ENCODE assay signal across 8 mouse cellular contexts in the genomic region with DNA sequence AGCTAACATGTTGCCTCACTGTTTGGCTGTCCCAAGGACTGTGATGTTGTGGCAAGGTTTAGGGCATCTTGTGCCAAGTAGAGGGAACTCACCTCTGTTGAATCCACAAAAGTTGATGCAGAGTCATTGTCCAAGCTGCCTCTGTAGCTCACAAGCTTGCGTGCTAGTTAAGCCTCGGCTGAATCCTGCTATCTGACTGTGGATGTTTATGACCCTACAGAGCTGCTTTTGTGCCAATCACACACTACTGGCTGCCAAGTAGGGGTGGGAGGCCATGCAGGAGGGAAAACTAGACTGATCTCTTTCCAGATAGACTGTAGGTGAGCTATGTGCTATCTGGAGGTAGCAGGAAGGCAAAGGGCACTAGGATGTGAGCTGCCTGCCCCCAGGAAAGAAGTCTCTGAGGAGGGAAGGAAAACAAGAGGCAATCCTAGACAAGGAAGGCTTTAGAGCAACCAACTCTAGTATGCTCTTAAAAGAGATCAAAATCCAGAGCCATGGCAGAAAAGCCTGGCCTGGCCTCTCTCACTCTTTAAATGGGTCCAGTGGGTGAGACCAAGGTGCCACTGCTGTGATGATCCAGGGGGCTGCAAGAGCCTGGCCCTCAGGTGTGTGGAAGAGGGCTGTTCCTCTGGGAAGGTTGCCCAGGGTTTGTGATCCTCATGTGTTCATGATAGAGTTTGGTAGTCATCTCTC. TPM values are rescaled to one million over a fixed set of nuclear protein-coding genes. Genes with fewer than 3 reads are reported as not detected.
DNase-seq lines count a peak whose midpoint lies in the region; ATAC-seq lines count a peak whose summit lies in the region.
"Had no signal": no experiment of that assay in that cellular context is flagged by ENCODE, and none has a peak within 500 bp of the region (broad histone marks: within the 10 kb centered on the region; RNA-seq: fewer than 3 reads in every experiment).

No protein-coding gene starts in this region.

- H3K36me3 ChIP-seq in midbrain, embryonic 12.5 days = no peaks in the 10 kb centered on the region
- H3K36me3 ChIP-seq in midbrain, embryonic 13.5 days = no peaks in the 10 kb centered on the region
- H3K36me3 ChIP-seq in heart, embryonic 15.5 days = no peaks in the 10 kb centered on the region

- H3K4me1 ChIP-seq in midbrain, embryonic 12.5 days = no peaks in the 10 kb centered on the region
- no peaks in the 10 kb centered on the region for H3K4me1 ChIP-seq in midbrain, embryonic 13.5 days (replicated peaks)
- H3K4me1 ChIP-seq in heart, embryonic 15.5 days (replicated peaks) = no peaks in the 10 kb centered on the region

- H3K27me3 ChIP-seq in midbrain, embryonic 12.5 days = no peaks in the 10 kb centered on the region
- no peaks in the 10 kb centered on the region for H3K27me3 ChIP-seq in midbrain, embryonic 13.5 days
- H3K27me3 ChIP-seq in heart, embryonic 15.5 days = no peaks in the 10 kb centered on the region

- DNase-seq in embryo, embryonic 9.5 days (ENCODE audit: extremely low spot score) = peak; percentile 24
- peak; percentile 22 to 32 for DNase-seq in lung, postnatal 4 days
- no peak for DNase-seq in layer of hippocampus, adult 9-11 months

- peaks cover 60% of the 10 kb centered on the region for H3K9me3 ChIP-seq in midbrain, embryonic 12.5 days
- H3K9me3 ChIP-seq in midbrain, embryonic 13.5 days = peaks cover 61% of the 10 kb centered on the region
- peaks cover 56% of the 10 kb centered on the region for H3K9me3 ChIP-seq in heart, embryonic 15.5 days (replicated peaks)

- H3K4me2 ChIP-seq in midbrain, embryonic 12.5 days (replicated peaks) = no peak overlapping the region
- H3K4me2 ChIP-seq in midbrain, embryonic 13.5 days (replicated peaks) = no peak overlapping the region
- H3K4me2 ChIP-seq in heart, embryonic 15.5 days = no peak overlapping the region

- no peak overlapping the region for H3K9ac ChIP-seq in midbrain, embryonic 12.5 days (replicated peaks)
- H3K9ac ChIP-seq in midbrain, embryonic 13.5 days (replicated peaks) = no peak overlapping the region
- no peak overlapping the region for H3K9ac ChIP-seq in heart, embryonic 15.5 days

- no peak overlapping the region for H3K27ac ChIP-seq in midbrain, embryonic 12.5 days (replicated peaks)
- no peak overlapping the region for H3K27ac ChIP-seq in midbrain, embryonic 13.5 days
- H3K27ac ChIP-seq in heart, embryonic 15.5 days = no peak overlapping the region
- H3K27ac ChIP-seq: macrophage had no signal

- 0 out of 2 replicates have a peak, but pooled peaks have one; percentile 7 for ATAC-seq in midbrain, embryonic 12.5 days (ENCODE audit: low FRiP score, low read depth)
- no peak; the same call in 1 of the 2 replicates for ATAC-seq in midbrain, embryonic 13.5 days
- ATAC-seq in heart, embryonic 15.5 days (replicated peaks; ENCODE audit: insufficient number of reproducible peaks, insufficient read depth, low FRiP score, low read depth) = peak; percentile 7; the same call in 1 of the 2 replicates
- ATAC-seq in inflammation-experienced regulatory T-cells, adult 6 months = no peak

- no peak overlapping the region for H3K4me3 ChIP-seq in midbrain, embryonic 12.5 days
- H3K4me3 ChIP-seq in midbrain, embryonic 13.5 days (replicated peaks) = no peak overlapping the region
- no peak overlapping the region for H3K4me3 ChIP-seq in heart, embryonic 15.5 days

- 79% methylated on average over 2 of the region's 2 CpGs for WGBS in midbrain, embryonic 12.5 days
- WGBS in midbrain, embryonic 13.5 days = 84% methylated on average over 2 of the region's 2 CpGs
- WGBS in heart, embryonic 15.5 days = 70% methylated on average over 2 of the region's 2 CpGs

RNA-seq across cellular contexts. Expression of a gene that starts 2.2 kb away (rescaled TPM):
- polyA plus RNA-seq in midbrain, embryonic 12.5 days (2016; fragmentation: Nextera tagmentation; extraction: Ambion mirVana) = not detected in 2 replicates
- polyA plus RNA-seq in midbrain, embryonic 13.5 days (2015; fragmentation: Nextera tagmentation; extraction: Ambion mirVana) = not detected in 2 replicates
- not detected in 2 replicates for polyA plus RNA-seq in heart, embryonic 15.5 days (2015; fragmentation: Nextera tagmentation; extraction: Ambion mirVana)
- not detected for polyA plus RNA-seq in inflammation-experienced regulatory T-cells, adult 6 months (2017; shearing (Covaris generic))
- polyA plus RNA-seq: macrophage had no signal

RNA-seq across cellular contexts. Expression of a gene that starts 8.3 kb away (rescaled TPM):
- polyA plus RNA-seq in midbrain, embryonic 12.5 days (2016; fragmentation: Nextera tagmentation; extraction: Ambion mirVana) = 12.3 and 12.7 TPM in 2 replicates
- 13.9 and 16.2 TPM in 2 replicates for polyA plus RNA-seq in midbrain, embryonic 13.5 days (2015; fragmentation: Nextera tagmentation; extraction: Ambion mirVana)
- polyA plus RNA-seq in heart, embryonic 15.5 days (2015; fragmentation: Nextera tagmentation; extraction: Ambion mirVana) = 3.3 and 4.8 TPM in 2 replicates
- under 1 TPM in 2 of 3 experiments, not detected in 1; 0.47 to 0.99 TPM for polyA plus RNA-seq in inflammation-experienced regulatory T-cells, adult 6 months (2017; shearing (Covaris generic))
- polyA plus RNA-seq: macrophage had no signal

RNA-seq across cellular contexts. Expression of a gene that starts 12.9 kb away (rescaled TPM):
- 1.1 and 1.6 TPM in 2 replicates for polyA plus RNA-seq in midbrain, embryonic 12.5 days (2016; fragmentation: Nextera tagmentation; extraction: Ambion mirVana)
- 0.68 and 1.0 TPM in 2 replicates for polyA plus RNA-seq in midbrain, embryonic 13.5 days (2015; fragmentation: Nextera tagmentation; extraction: Ambion mirVana)
- 0.60 and 0.87 TPM in 2 replicates for polyA plus RNA-seq in heart, embryonic 15.5 days (2015; fragmentation: Nextera tagmentation; extraction: Ambion mirVana)
- polyA plus RNA-seq in inflammation-experienced regulatory T-cells, adult 6 months (2017; shearing (Covaris generic)) = 1 to 10 TPM; 1.9 to 4.4 (median 2.1) TPM

RNA-seq across cellular contexts. Expression of a gene that starts 13.5 kb away (rescaled TPM):
- 0.14 TPM in 1 of 2 replicates, not detected in the other for polyA plus RNA-seq in midbrain, embryonic 12.5 days (2016; fragmentation: Nextera tagmentation; extraction: Ambion mirVana)
- 0.09 TPM in 1 of 2 replicates, not detected in the other for polyA plus RNA-seq in midbrain, embryonic 13.5 days (2015; fragmentation: Nextera tagmentation; extraction: Ambion mirVana)
- 0.06 TPM in 1 of 2 replicates, not detected in the other for polyA plus RNA-seq in heart, embryonic 15.5 days (2015; fragmentation: Nextera tagmentation; extraction: Ambion mirVana)
- not detected for polyA plus RNA-seq in inflammation-experienced regulatory T-cells, adult 6 months (2017; shearing (Covaris generic))

RNA-seq across cellular contexts. Expression of a gene that starts 48.1 kb away (rescaled TPM):
- not detected in 2 replicates for polyA plus RNA-seq in midbrain, embryonic 12.5 days (2016; fragmentation: Nextera tagmentation; extraction: Ambion mirVana)
- not detected in 2 replicates for polyA plus RNA-seq in midbrain, embryonic 13.5 days (2015; fragmentation: Nextera tagmentation; extraction: Ambion mirVana)
- polyA plus RNA-seq in heart, embryonic 15.5 days (2015; fragmentation: Nextera tagmentation; extraction: Ambion mirVana) = not detected in 2 replicates
- polyA plus RNA-seq in inflammation-experienced regulatory T-cells, adult 6 months (2017; shearing (Covaris generic)) = not detected
- polyA plus RNA-seq: macrophage had no signal

Comparison
In these comparisons a context has a peak if more than half of its experiments do, and no peak if none do; other contexts are left out.
1. ATAC-seq: peak in midbrain, embryonic 12.5 days (single experiment) and heart, embryonic 15.5 days (single experiment); none in midbrain, embryonic 13.5 days (single experiment) and inflammation-experienced regulatory T-cells, adult 6 months (single experiment).